Mouse (Mus musculus) midbrain, postnatal 0 days (tissue): ENCODE measurements at regions not wholly inside any gene's neighbourhood (a gene's known extent, or its start where the extent isn't known, plus 50 kb on each side); places are given as distances from the start of the nearest gene placed in this dataset.
"Not testable (repeated sequence)": the region's sequence is repeated elsewhere in the genome, so short reads cannot be mapped to it uniquely, and the experiment has no call there.

Experiments used
- ATAC-seq: fragments of 200-750 bp; cut with Nextera tagmentation; 2 replicates; pipeline ENCODE4 v1.8.0; 2017; ENCODE audit warnings: moderate number of reproducible peaks, mild to moderate bottlenecking, moderate TSS enrichment, moderate library complexity; ENCODE audit not compliant: low FRiP score
- DNase-seq: peaks from one replicate; pipeline ENCODE4 v3.0.0-alpha.2; 2015; ENCODE audit warnings: low spot score
- H3K27ac ChIP-seq: fragments of 300-500 bp; sonication (generic); 2 replicates; pipeline ENCODE4 v1.5.1; 2014; ENCODE audit warnings: low read depth, mild to moderate bottlenecking, low read length, mixed read lengths
- H3K27me3 ChIP-seq: fragments of 300-500 bp; sonication (generic); 2 replicates; pipeline ENCODE4 v1.6.1; 2014; ENCODE audit warnings: low read length, control low read depth, mixed read lengths; ENCODE audit not compliant: insufficient read depth
- H3K36me3 ChIP-seq: fragments of 300-500 bp; sonication (generic); 2 replicates; pipeline ENCODE4 v1.6.1; 2014; ENCODE audit warnings: low read length, control low read depth, mixed read lengths; ENCODE audit not compliant: insufficient read depth
- H3K4me1 ChIP-seq: fragments of 300-500 bp; sonication (generic); 2 replicates; pipeline ENCODE4 v1.6.1; 2014; ENCODE audit warnings: mild to moderate bottlenecking, control low read depth, antibody characterized with exemption, low read length, mixed read lengths; ENCODE audit not compliant: insufficient read depth
- H3K4me2 ChIP-seq: fragments of 300-500 bp; sonication (generic); 2 replicates; pipeline ENCODE4 v1.6.1; 2014; ENCODE audit warnings: low read depth, mild to moderate bottlenecking, low read length, mixed read lengths; ENCODE audit not compliant: poor library complexity, severe bottlenecking
- H3K4me3 ChIP-seq: fragments of 300-500 bp; sonication (generic); 2 replicates; pipeline ENCODE4 v1.5.1; 2014; ENCODE audit warnings: low read depth, mild to moderate bottlenecking, low read length, moderate library complexity
- H3K9ac ChIP-seq: fragments of 300-500 bp; sonication (generic); replicated peaks from 2 replicates; pipeline ENCODE4 v1.6.1; 2014; ENCODE audit warnings: mild to moderate bottlenecking, low read length, moderate library complexity, mixed read lengths; ENCODE audit not compliant: poor library complexity, severe bottlenecking
- H3K9me3 ChIP-seq: fragments of 300-500 bp; sonication (generic); 2 replicates; pipeline ENCODE4 v1.6.1; 2016; ENCODE audit warnings: low read length, control low read depth
- CTCF ChIP-seq: IDR thresholded peaks from 2 replicates; pipeline ENCODE4 v1.5.1; 2016; ENCODE audit warnings: antibody characterized with exemption, mild to moderate bottlenecking
- WGBS: fragments of 180-500 bp; shearing (Covaris S2); extraction: QIAGEN DNeasy Blood & Tissue Kit; methylation state at CpG from one replicate; pipeline ENCODE4 v1.1.7; 2014; 5-methylcytosine and 5-hydroxymethylcytosine counted together

DNA sequence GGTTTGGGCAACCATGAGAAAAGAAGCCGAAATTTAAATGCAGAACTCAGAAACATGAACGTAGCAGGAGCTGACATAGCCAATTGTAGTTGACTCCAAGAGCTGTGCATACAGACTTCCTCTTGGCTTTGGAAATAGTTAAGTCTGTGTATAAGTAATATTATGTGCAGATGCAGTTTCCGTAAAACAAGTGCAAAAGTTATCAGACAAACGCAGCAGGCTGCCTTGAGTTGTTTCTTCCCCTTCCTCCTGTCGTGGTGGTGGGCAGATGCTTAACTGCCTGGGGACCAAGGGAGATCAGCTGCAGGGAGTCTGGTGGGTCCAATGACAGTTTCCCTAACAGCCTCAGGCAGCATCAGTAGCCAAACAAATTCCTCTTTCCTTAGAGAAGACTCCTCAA is 153.3 kb downstream of the BC067074 start:
- DNase-seq (no peak), ATAC-seq (no peak)
- Histone ChIP-seq H3K36me3 (no peaks in the 10 kb centered on the region), H3K27me3 (no peaks in the 10 kb centered on the region), H3K27ac (no peak overlapping the region), H3K4me2 (no peak overlapping the region), H3K9me3 (no peaks in the 10 kb centered on the region), H3K4me3 (no peak overlapping the region), H3K4me1 (no peaks in the 10 kb centered on the region), H3K9ac (no peak overlapping the region)
- 78% methylated on average over 5 of the region's 5 CpGs for WGBS
- no peak for TF ChIP-seq CTCF

DNA sequence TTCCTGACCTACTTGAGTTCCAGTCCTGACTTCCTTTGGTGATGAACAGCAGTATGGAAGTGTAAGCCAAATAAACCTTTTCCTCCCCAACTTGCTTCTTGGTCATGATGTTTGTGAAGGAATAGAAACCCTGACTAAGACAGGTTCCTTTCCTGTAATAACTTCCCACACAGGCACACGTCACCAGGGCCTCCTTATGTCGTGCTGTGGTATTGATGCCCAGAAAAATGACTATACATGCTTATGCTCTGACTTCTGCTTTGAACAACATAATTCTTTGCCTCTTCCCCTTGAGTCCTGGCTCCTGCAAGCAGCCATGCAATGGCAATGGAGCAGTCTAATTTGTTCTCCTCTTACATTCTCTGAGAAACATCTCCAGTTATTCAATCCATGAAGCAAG is 151.5 kb downstream of the BC067074 start:
- not testable (repeated sequence) for H3K4me1 ChIP-seq, DNase-seq, H3K36me3 ChIP-seq, H3K9ac ChIP-seq, H3K9me3 ChIP-seq, H3K4me3 ChIP-seq, H3K27ac ChIP-seq, H3K27me3 ChIP-seq, H3K4me2 ChIP-seq, ATAC-seq
- WGBS: 98% methylated on average over 2 of the region's 2 CpGs

GRCm38 (mm10) chr13:113443078-113443477 is 150.1 kb downstream of the BC067074 start:
- Histone ChIP-seq H3K4me2 (no peak overlapping the region), H3K4me1 (no peaks in the 10 kb centered on the region), H3K9ac (no peak overlapping the region), H3K9me3 (no peaks in the 10 kb centered on the region), H3K27me3 (no peaks in the 10 kb centered on the region), H3K27ac (no peak overlapping the region), H3K36me3 (no peaks in the 10 kb centered on the region), H3K4me3 (no peak overlapping the region)
- WGBS: 87% methylated on average over 8 of the region's 8 CpGs
- DNase-seq (no peak), ATAC-seq (no peak)
- no peak for TF ChIP-seq CTCF

- 82% methylated on average over 9 of the region's 9 CpGs for WGBS
- no peak for TF ChIP-seq CTCF
These were observed 149.2 kb downstream of the BC067074 start for GRCm38 (mm10) chr13:113442169-113442568.

DNA sequence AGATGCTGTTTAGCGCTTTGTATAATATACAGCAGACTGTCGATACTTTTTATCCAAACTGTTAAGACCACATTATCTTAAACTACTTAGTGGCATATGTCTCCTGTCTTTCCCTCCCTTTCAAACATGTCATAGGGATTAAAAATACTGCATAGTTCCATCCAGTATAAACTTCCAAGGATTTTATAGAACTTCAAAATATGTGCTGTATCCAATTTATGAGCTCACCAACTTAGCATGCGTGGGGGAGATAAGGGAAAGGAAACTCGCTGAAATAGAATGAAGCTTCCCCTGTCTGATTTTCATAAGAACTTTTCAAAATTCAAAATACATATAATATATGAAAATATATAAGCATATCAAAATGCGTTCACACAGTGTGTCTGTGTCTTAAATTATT is 147.2 kb downstream of the BC067074 start:
- H3K4me2 ChIP-seq: no peak overlapping the region
- no peaks in the 10 kb centered on the region for H3K36me3 ChIP-seq
- no peaks in the 10 kb centered on the region for H3K9me3 ChIP-seq
- TF ChIP-seq CTCF: no peak
- no peak overlapping the region for H3K27ac ChIP-seq
- H3K9ac ChIP-seq: no peak overlapping the region
- H3K4me1 ChIP-seq: no peaks in the 10 kb centered on the region
- no peak overlapping the region for H3K4me3 ChIP-seq
- DNase-seq (no peak), ATAC-seq (no peak)
- WGBS: 87% methylated on average over 5 of the region's 5 CpGs
- H3K27me3 ChIP-seq: no peaks in the 10 kb centered on the region

More at GRCm38 (mm10) chr13:113442169-113442568, 149.2 kb downstream of the BC067074 start:
- no peak overlapping the region for H3K27ac ChIP-seq
- H3K4me1 ChIP-seq: no peaks in the 10 kb centered on the region
- DNase-seq (no peak), ATAC-seq (no peak)
- no peak overlapping the region for H3K4me3 ChIP-seq
- H3K9ac ChIP-seq: no peak overlapping the region
- no peaks in the 10 kb centered on the region for H3K9me3 ChIP-seq
- H3K4me2 ChIP-seq: no peak overlapping the region
- no peaks in the 10 kb centered on the region for H3K27me3 ChIP-seq
- no peaks in the 10 kb centered on the region for H3K36me3 ChIP-seq

- Histone ChIP-seq H3K9ac (no peak overlapping the region), H3K36me3 (no peaks in the 10 kb centered on the region), H3K4me1 (no peaks in the 10 kb centered on the region), H3K27ac (no peak overlapping the region), H3K27me3 (no peaks in the 10 kb centered on the region), H3K9me3 (no peaks in the 10 kb centered on the region), H3K4me3 (no peak overlapping the region), H3K4me2 (no peak overlapping the region)
- no peak for TF ChIP-seq CTCF
- DNase-seq: peak; percentile 5
- 49% methylated on average over 7 of the region's 7 CpGs for WGBS
- ATAC-seq: no peak
These were observed 146.6 kb downstream of the BC067074 start for GRCm38 (mm10) chr13:113439516-113439915.
